Mouse (Mus musculus) cerebellum, adult 2 months (tissue): ENCODE data around the gene Ranbp1.

Source experiments
- CTCF ChIP-seq: fragments of 200-500 bp; IDR thresholded peaks from 2 replicates; pipeline ENCODE4 v1.5.1; 2011; ENCODE audit warnings: low read depth, mild to moderate bottlenecking, control low read depth, low read length, moderate library complexity, borderline replicate concordance; ENCODE audit not compliant: insufficient read depth
- POLR2A ChIP-seq: fragments of 200-500 bp; IDR thresholded peaks from 2 replicates; pipeline ENCODE4 v1.6.1; 2011; ENCODE audit warnings: low read length, control low read depth, borderline replicate concordance; ENCODE audit not compliant: insufficient read depth

- no peak for TF ChIP-seq CTCF
- TF ChIP-seq POLR2A: no peak
Measured at GRCm38 (mm10) chr16:18213689-18214088, 34.8 kb downstream of the Ranbp1 start.
